Mouse (Mus musculus) kidney, adult 11 months (tissue): Measurements from ENCODE around the gene Gzmm.

ENCODE experiments used
- DNase-seq: peaks from one replicate; pipeline ENCODE4 v3.0.0; 2022

Gzmm gene

GRCm38 (mm10) chr10:79704065-79704969 is 15.5 kb downstream of the Gzmm start, which contains the start of gene Bsg:
TSS of gene Bsg (plus strand) at chr10:79704491.
- peak; percentile 99 for DNase-seq

DNA sequence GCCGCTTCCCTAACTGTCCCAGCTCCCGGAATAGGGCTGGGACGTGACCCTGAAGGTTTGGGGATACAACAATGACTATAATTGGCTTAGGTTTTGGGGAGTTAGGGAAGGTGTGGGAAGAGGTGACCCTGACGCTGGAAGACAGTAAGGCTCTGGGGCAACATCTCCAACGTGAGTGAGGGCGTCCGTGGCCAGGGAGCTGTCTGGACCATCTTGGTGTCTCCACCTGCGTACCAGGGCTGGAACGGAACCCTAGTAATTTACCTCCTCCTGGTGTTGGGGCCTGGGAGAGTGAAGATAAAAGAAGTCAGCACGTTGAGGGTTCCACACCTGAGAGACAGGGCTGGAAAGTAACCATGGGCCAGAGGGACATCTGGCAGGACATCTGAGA is 16.1 kb downstream of the Gzmm start:
- no peak for DNase-seq

DNA sequence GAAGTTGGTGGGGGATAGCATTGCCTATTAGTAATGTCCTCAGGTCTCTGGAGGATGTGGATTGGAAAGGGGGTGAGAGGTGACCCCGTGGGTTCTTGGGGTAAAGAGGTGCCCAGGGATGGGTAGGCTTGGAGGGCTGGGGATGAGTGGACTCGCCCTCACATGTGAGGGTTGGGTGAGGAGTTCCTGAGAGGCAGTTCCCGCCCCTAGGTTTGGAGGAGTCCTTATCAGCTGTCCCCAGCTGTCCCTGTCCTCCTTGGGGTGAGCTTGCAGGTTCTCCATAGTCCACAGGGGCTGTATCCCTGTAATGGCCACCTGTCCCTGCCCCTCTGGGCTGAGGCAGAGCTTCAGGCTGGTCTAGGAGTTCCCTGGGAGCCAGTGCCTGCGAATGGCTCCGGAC is 17.1 kb downstream of the Gzmm start:
- no peak for DNase-seq

DNA sequence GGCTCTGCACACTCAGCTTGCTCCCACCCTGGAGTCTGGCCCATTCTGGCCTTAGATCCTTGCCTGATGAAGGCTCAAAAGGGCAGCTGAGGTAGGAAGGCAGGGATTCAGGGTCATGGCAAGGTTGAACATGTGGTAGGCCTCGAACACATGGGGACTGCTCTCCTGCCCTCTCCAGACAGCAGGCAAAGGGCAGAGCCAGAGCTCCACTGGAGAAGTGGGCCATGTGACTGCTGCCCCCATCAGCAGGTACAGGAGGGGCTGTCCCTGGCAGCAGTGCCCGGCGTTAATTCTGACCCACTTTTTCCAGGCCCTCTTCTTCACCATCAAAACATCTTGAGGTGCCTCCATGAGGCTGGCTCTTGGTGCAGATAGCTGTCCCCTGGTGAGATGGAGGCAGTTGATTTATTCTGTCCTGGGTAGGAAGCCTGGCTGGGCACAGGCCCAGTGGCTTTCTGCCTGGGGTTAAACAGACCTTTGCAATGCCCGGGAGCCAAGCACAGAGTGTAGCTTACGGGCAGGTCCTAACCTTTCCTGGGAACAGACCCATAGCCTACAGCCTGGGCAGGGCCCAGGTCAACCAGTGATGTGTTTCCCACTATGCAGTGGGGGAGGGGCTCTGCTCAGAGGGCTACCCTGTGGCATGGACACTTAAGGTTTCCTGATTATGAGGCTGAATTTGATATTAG is 17.7 kb downstream of the Gzmm start:
- DNase-seq = peak; percentile 53

GRCm38 (mm10) chr10:79707162-79707561 is 18.3 kb downstream of the Gzmm start:
- no peak for DNase-seq

GRCm38 (mm10) chr10:79707759-79708158 is 18.9 kb downstream of the Gzmm start:
- no peak for DNase-seq

DNA sequence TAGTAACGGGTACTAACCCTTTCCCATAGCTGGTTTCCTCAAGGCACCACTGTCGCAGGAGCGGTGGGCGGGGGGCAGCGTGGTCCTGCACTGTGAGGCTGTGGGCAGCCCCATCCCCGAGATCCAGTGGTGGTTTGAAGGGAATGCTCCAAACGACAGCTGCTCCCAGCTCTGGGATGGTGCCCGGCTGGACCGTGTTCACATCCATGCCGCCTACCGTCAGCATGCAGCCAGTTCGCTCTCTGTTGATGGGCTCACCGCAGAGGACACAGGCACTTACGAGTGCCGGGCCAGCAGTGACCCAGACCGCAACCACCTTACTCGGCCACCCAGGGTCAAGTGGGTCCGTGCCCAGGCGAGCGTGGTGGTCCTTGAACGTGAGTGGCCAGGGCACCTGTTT is 19.8 kb downstream of the Gzmm start:
- no peak for DNase-seq

- DNase-seq = no peak
These were observed 20.5 kb downstream of the Gzmm start for GRCm38 (mm10) chr10:79709307-79709706.

- DNase-seq = no peak
These were observed 23.2 kb downstream of the Gzmm start for GRCm38 (mm10) chr10:79712029-79712428.

DNA sequence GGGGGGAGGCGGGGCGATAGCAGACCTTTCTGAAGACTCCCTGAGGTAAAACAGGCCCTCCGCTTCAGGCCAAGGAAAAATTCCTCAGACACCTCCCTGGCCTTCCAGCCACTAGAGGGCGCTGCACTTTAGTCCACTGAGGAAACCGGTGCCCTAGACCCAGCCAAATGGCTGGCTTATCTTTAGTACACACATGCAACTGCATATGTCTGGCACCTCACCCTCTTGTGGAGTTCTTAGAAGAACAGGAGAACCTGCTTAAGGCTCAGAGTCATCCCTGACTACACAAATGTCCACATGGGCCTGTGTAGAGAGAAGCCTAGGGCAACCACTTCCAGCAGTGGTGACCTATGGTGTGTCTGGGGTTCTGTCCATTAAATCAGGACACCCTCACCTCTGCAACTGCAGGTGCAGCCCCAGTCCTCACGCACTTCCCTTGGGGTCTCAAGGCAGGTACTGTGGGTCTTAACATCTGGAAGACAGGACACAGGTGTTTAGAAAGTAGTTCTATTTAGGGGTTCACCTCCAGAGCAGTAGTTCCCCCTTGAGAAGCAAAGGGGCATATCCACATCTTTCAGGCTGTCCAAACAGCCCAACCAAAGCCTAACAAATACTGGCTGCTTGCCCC is 23.8 kb downstream of the Gzmm start:
- DNase-seq = peak; percentile 62

- DNase-seq = no peak
These were observed 24.3 kb downstream of the Gzmm start for GRCm38 (mm10) chr10:79713163-79713562.

DNA sequence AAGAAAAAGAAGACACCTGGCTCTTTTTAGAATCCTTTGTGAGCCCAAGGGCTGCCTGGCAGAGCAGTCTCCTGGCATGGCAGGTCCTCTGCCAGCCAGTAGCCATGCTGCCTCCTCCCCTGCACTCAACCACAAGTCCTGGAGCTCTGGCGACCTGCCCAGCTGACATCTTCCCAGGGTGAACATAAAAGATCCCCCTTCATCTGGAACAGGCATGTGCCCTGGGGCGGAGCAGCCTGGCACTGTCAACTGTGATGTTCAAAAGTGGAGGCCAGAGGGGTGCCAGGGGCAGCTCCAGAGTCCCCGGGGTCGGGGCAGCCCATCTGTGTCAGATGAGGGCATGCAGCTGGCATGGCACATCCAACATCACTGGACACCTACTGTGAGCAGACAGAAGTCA is 26.2 kb downstream of the Gzmm start:
- no peak for DNase-seq

GRCm38 (mm10) chr10:79716254-79716987 is 27.6 kb downstream of the Gzmm start, which contains the start of gene Hcn2:
TSS of gene Hcn2 (plus strand) at chr10:79716634.
- DNase-seq = no peak

DNA sequence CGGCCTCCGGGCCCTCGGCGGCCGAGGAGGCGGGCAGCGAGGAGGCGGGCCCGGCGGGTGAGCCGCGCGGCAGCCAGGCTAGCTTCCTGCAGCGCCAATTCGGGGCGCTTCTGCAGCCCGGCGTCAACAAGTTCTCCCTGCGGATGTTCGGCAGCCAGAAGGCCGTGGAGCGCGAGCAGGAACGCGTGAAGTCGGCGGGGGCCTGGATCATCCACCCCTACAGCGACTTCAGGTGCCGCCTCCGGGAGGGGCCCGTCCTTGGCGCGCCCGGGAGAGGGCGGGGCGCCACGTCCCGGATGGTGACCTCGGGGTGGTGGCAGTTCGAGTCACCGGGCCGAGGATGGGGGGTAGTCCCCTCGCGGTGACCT is 28.2 kb downstream of the Gzmm start:
- no peak for DNase-seq

GRCm38 (mm10) chr10:79717640-79718357 is 29.0 kb downstream of the Gzmm start:
- no peak for DNase-seq

- DNase-seq = no peak
These were observed 32.3 kb downstream of the Gzmm start for GRCm38 (mm10) chr10:79721089-79721488.

DNA sequence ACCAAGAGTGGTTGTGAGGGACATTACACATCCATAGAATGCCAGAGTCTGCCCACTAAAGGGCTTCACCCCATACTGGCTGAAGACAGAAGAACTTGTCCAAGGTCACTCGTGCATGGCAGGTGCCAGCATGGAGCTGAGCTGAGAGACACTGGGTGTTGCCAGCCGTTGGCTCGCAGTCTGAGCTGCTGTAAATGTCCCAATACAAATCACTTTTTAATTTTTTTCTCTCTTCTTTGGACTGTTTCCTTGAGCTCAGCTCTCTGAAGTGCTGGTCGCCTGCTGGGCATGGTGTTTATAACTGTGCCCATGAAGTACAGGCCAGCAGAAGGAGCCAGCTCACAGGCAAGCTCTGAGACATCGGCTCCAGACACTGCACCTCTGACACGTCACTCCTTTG is 34.2 kb downstream of the Gzmm start:
- no peak for DNase-seq

GRCm38 (mm10) chr10:79723692-79724091 is 34.9 kb downstream of the Gzmm start:
- no peak for DNase-seq

GRCm38 (mm10) chr10:79726090-79726489 is 37.3 kb downstream of the Gzmm start:
- DNase-seq = peak; percentile 63

DNA sequence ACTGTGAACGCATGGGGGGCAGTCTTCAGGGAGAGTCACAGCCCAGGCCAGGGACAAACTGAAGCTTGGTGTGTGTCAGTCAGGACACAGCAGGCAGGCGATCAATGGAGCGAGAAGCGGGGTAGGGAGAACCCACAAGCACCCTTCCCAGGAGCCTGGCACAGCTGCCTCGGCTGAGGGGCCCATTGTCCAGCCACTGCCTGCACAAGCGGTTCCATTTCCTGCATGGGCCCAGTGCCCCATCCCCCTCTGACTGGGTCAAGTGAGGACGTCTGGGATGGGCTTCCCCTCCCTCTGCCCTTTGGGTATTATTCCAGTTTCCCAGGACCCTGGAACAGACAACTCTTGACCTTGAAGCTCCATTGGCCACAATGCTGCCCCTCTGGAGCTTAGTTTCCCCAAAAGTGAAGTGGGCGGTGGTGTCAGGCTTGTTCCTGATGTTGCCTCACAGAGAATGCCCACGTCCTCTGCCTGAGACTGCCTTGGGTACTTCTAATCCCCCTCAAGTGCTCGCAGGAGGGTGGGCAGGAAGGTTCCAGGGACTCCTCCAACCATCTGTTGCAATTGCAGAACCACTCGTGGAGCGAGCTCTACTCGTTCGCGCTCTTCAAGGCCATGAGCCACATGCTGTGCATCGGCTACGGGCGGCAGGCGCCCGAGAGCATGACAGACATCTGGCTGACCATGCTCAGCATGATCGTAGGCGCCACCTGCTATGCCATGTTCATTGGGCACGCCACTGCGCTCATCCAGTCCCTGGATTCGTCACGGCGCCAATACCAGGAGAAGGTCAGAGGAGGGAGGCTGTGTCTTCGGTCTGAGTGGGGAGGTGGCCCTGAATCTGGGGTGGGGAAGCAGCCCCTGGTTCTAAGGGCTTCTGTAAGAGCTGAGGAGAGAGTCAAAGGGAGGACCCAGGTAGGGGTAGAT is 39.8 kb downstream of the Gzmm start:
- no peak for DNase-seq

GRCm38 (mm10) chr10:79729357-79729965 is 40.6 kb downstream of the Gzmm start:
- no peak for DNase-seq
